Mouse (Mus musculus): ENCODE data around the gene Man1c1.

Man1c1 gene

GRCm38 (mm10) chr4:134549899-134550298 lies 154.2 kb downstream of the Man1c1 start:
- DNase-seq (ENCODE audit: low spot score in 2 of 2) = no peak

- DNase-seq (ENCODE audit: low spot score in 2 of 2) = no peak
Observed at GRCm38 (mm10) chr4:134548169-134548938, 155.7 kb downstream of the Man1c1 start.

GRCm38 (mm10) chr4:134546814-134547705 lies 157.0 kb downstream of the Man1c1 start:
- no peak for DNase-seq (ENCODE audit: low spot score in 2 of 2)

GRCm38 (mm10) chr4:134543261-134543660 lies 160.8 kb downstream of the Man1c1 start:
- peak; percentile 77 to 94 for DNase-seq (ENCODE audit: low spot score in 2 of 2)

GRCm38 (mm10) chr4:134542726-134543125 lies 161.4 kb downstream of the Man1c1 start:
- DNase-seq (ENCODE audit: low spot score in 2 of 2) = no peak

GRCm38 (mm10) chr4:134538997-134539580 lies 165.0 kb downstream of the Man1c1 start:
- no peak for DNase-seq (ENCODE audit: low spot score in 2 of 2)

- no peak for DNase-seq (ENCODE audit: low spot score in 2 of 2)
Observed at GRCm38 (mm10) chr4:134535787-134536151, 168.3 kb downstream of the Man1c1 start.

- peak; percentile 94 for DNase-seq (ENCODE audit: low spot score in 2 of 2)
Observed at GRCm38 (mm10) chr4:134534932-134535786, 168.9 kb downstream of the Man1c1 start, which contains the start of gene Mtfr1l. Gene Mtfr1l, minus strand, starts transcription at chr4:134535387.

GRCm38 (mm10) chr4:134534124-134534886 lies 169.8 kb downstream of the Man1c1 start:
- peak; percentile 45 to 57 for DNase-seq (ENCODE audit: low spot score in 2 of 2)

GRCm38 (mm10) chr4:134533421-134533820 lies 170.7 kb downstream of the Man1c1 start:
- DNase-seq (ENCODE audit: low spot score in 2 of 2) = no peak

- no peak for DNase-seq (ENCODE audit: low spot score in 2 of 2)
Observed at GRCm38 (mm10) chr4:134532928-134533327, 171.2 kb downstream of the Man1c1 start.

- no peak for DNase-seq (ENCODE audit: low spot score in 2 of 2)
Observed at GRCm38 (mm10) chr4:134526220-134526619, 177.9 kb downstream of the Man1c1 start.

- no peak for DNase-seq (ENCODE audit: low spot score in 2 of 2)
Observed at GRCm38 (mm10) chr4:134525806-134526205, 178.3 kb downstream of the Man1c1 start.

- no peak for DNase-seq (ENCODE audit: low spot score in 2 of 2)
Observed at GRCm38 (mm10) chr4:134523447-134523846, 180.6 kb downstream of the Man1c1 start.

GRCm38 (mm10) chr4:134519281-134519680 lies 184.8 kb downstream of the Man1c1 start:
- no peak for DNase-seq (ENCODE audit: low spot score in 2 of 2)

- DNase-seq (ENCODE audit: low spot score in 2 of 2) = no peak
Observed at GRCm38 (mm10) chr4:134518541-134518940, 185.5 kb downstream of the Man1c1 start.

GRCm38 (mm10) chr4:134517719-134518118 lies 186.4 kb downstream of the Man1c1 start:
- no peak for DNase-seq (ENCODE audit: low spot score in 2 of 2)

- DNase-seq (ENCODE audit: low spot score in 2 of 2) = no peak
Observed at GRCm38 (mm10) chr4:134516981-134517380, 187.1 kb downstream of the Man1c1 start.

GRCm38 (mm10) chr4:134515614-134516013 lies 188.5 kb downstream of the Man1c1 start:
- no peak for DNase-seq (ENCODE audit: low spot score in 2 of 2)

GRCm38 (mm10) chr4:134514309-134514930 lies 189.7 kb downstream of the Man1c1 start:
- DNase-seq (ENCODE audit: low spot score in 2 of 2) = no peak

Data from frontal cortex, postnatal 14 days (tissue).